22 mouse cellular contexts compared by ENCODE assay signal in genomic region chr1:89613234-89613870, GRCm38 (mm10).
DNase-seq lines count a peak whose midpoint lies in the region; ATAC-seq and TF ChIP-seq lines count a peak whose summit lies in the region.
"Had no signal": no experiment of that assay in that cellular context is flagged by ENCODE, and none has a peak within 500 bp of the region (broad histone marks: within the 10 kb centered on the region; RNA-seq: fewer than 3 reads in every experiment).

No protein-coding gene starts in this region.

- WGBS in heart, adult 2 months, result 54% methylated on average over 5 of the region's 5 CpGs
- 64% methylated on average over 5 of the region's 5 CpGs for WGBS in kidney, embryonic 15.5 days
- 41% methylated on average over 5 of the region's 5 CpGs for WGBS in heart, postnatal 0 days

- peaks cover 3% of the 10 kb centered on the region; the same call in 1 of the 2 replicates for H3K36me3 ChIP-seq in heart, adult 2 months (ENCODE audit: control insufficient read depth, insufficient read depth, low read length)
- H3K36me3 ChIP-seq in kidney, embryonic 15.5 days, result peaks cover 43% of the 10 kb centered on the region
- 0 out of 2 replicates have a peak, but pooled peaks cover 21% of the 10 kb centered on the region for H3K36me3 ChIP-seq in heart, postnatal 0 days (replicated peaks; ENCODE audit: control insufficient read depth, insufficient read depth, low read length)

- H3K4me1 ChIP-seq in heart, adult 2 months (ENCODE audit: control insufficient read depth, insufficient read depth, low read length), result peaks cover 20% of the 10 kb centered on the region
- peaks cover 8% of the 10 kb centered on the region for H3K4me1 ChIP-seq in kidney, embryonic 15.5 days
- H3K4me1 ChIP-seq in heart, postnatal 0 days (ENCODE audit: control insufficient read depth, insufficient read depth), result peaks cover 28% of the 10 kb centered on the region
- H3K4me1 ChIP-seq: limb, embryonic 10.5 days; midbrain, embryonic 10.5 days had no signal

- H3K9me3 ChIP-seq in kidney, embryonic 15.5 days (replicated peaks), result no peaks in the 10 kb centered on the region
- no peaks in the 10 kb centered on the region for H3K9me3 ChIP-seq in heart, postnatal 0 days (replicated peaks; ENCODE audit: control insufficient read depth, low read length)
- H3K9me3 ChIP-seq: embryonic facial prominence, embryonic 13.5 days; hindbrain, embryonic 13.5 days; limb, embryonic 10.5 days; midbrain, embryonic 10.5 days; stomach, embryonic 15.5 days had no signal

- no peak overlapping the region for H3K9ac ChIP-seq in heart, adult 2 months (ENCODE audit: low read depth, low read length)
- no peak overlapping the region for H3K9ac ChIP-seq in kidney, embryonic 15.5 days
- H3K9ac ChIP-seq in heart, postnatal 0 days (replicated peaks; ENCODE audit: low read depth, low read length), result no peak overlapping the region
- H3K9ac ChIP-seq: embryonic facial prominence, embryonic 13.5 days; hindbrain, embryonic 13.5 days; stomach, embryonic 15.5 days had no signal

- DNase-seq in heart, adult 2 months, result no peak
- DNase-seq in heart, postnatal 36 days, result no peak
- DNase-seq in kidney, adult 8-10 months, result no peak
- peak; percentile 79 for DNase-seq in heart, postnatal 0 days (ENCODE audit: low spot score)
- no peak for DNase-seq in testis, postnatal 10 days (ENCODE audit: low spot score)
- DNase-seq in urinary bladder, postnatal 36 days (ENCODE audit: low spot score in 2 of 2), result no peak
- DNase-seq: adrenal gland, adult 2 months; cerebellum, adult 9-11 months; gastrocnemius, postnatal 36 days; kidney, adult 2 months; kidney, postnatal 36 days; lung, adult 2 months; lung, postnatal 36 days; retina, postnatal 1 day; thymus, adult 2 months had no signal

- no peak for TF ChIP-seq CTCF in heart, adult 2 months (IDR thresholded peaks at IDR 0.05)
- no peak for TF ChIP-seq CTCF in heart, postnatal 0 days (IDR thresholded peaks at IDR 0.05; ENCODE audit: low read depth)

- no peak overlapping the region for H3K4me2 ChIP-seq in kidney, embryonic 15.5 days
- H3K4me2 ChIP-seq in heart, postnatal 0 days (ENCODE audit: low read depth, low read length), result no peak overlapping the region
- H3K4me2 ChIP-seq: embryonic facial prominence, embryonic 13.5 days; hindbrain, embryonic 13.5 days; stomach, embryonic 15.5 days had no signal

- peak overlapping the region; percentile 65 for H3K27ac ChIP-seq in heart, adult 2 months
- H3K27ac ChIP-seq in kidney, embryonic 15.5 days, result 0 out of 2 replicates have a peak overlapping the region, but pooled peaks have one; percentile 4
- H3K27ac ChIP-seq in heart, postnatal 0 days (ENCODE audit: low read depth), result peak overlapping the region; percentile 83
- H3K27ac ChIP-seq: embryonic facial prominence, embryonic 13.5 days; hindbrain, embryonic 13.5 days; limb, embryonic 10.5 days; midbrain, embryonic 10.5 days; stomach, embryonic 15.5 days had no signal

- no peaks in the 10 kb centered on the region for H3K27me3 ChIP-seq in heart, adult 2 months (ENCODE audit: control insufficient read depth, insufficient read depth, low read length)
- no peaks in the 10 kb centered on the region for H3K27me3 ChIP-seq in kidney, embryonic 15.5 days
- H3K27me3 ChIP-seq in heart, postnatal 0 days (ENCODE audit: control insufficient read depth, insufficient read depth, low read length), result no peaks in the 10 kb centered on the region
- H3K27me3 ChIP-seq: embryonic facial prominence, embryonic 13.5 days; hindbrain, embryonic 13.5 days; stomach, embryonic 15.5 days had no signal

- no peak for TF ChIP-seq POLR2A in heart, adult 2 months (IDR thresholded peaks at IDR 0.05; ENCODE audit: insufficient read depth, low read depth, low read length)

- TF ChIP-seq EP300 in heart, adult 2 months (IDR thresholded peaks at IDR 0.05; ENCODE audit: insufficient read depth, low read depth, low read length), result no peak
- TF ChIP-seq EP300 in heart, postnatal 0 days (IDR thresholded peaks at IDR 0.05; ENCODE audit: low read depth), result peak; percentile 89

- no peaks in the 10 kb centered on the region for H3K79me2 ChIP-seq in heart, adult 2 months (replicated peaks; ENCODE audit: control insufficient read depth, insufficient read depth, low read length)

- no peak overlapping the region for H3K4me3 ChIP-seq in heart, adult 2 months
- H3K4me3 ChIP-seq in kidney, embryonic 15.5 days (replicated peaks), result no peak overlapping the region
- no peak overlapping the region for H3K4me3 ChIP-seq in heart, postnatal 0 days (ENCODE audit: low read depth, low read length)
- H3K4me3 ChIP-seq: embryonic facial prominence, embryonic 13.5 days; hindbrain, embryonic 13.5 days; limb, embryonic 10.5 days; midbrain, embryonic 10.5 days; stomach, embryonic 15.5 days had no signal

- intact Hi-C loops in heart, adult 2 months (cut with DNase I), result no loop called here
- intact Hi-C loops in heart, postnatal 36 days (cut with DNase I), result no loop called here

- no peak for ATAC-seq in kidney, embryonic 15.5 days (replicated peaks; ENCODE audit: low FRiP score)
- peak; percentile 87 for ATAC-seq in heart, postnatal 0 days (ENCODE audit: insufficient read depth, low read depth)
- ATAC-seq: inflammation-experienced regulatory T-cells, adult 6 months had no signal

Comparison
In these comparisons a context has a peak if more than half of its experiments do, and no peak if none do; other contexts are left out.
1. H3K27ac ChIP-seq: peak in every context shown above with its lines; median percentile 83 in heart, postnatal 0 days; 65 in heart, adult 2 months; 4 in kidney, embryonic 15.5 days.